Mouse (Mus musculus) spleen, adult 18-20 months (tissue): ENCODE measurements at regions not wholly inside any gene's neighbourhood (a gene's known extent, or its start where the extent isn't known, plus 50 kb on each side); places are given as distances from the start of the nearest gene placed in this dataset.
A peak's percentile ranks its signal among the peaks of the same experiment; 100 is the strongest.
"Not testable (repeated sequence)": the region's sequence is repeated elsewhere in the genome, so short reads cannot be mapped to it uniquely, and the experiment has no call there.

Source experiments
- DNase-seq, 2 experiments: peaks; one replicate each; pipeline ENCODE4 v3.0.0; 2022; ENCODE audit warnings: mixed read lengths in 2 of 2

GRCm38 (mm10) chr13:74563483-74564330 lies 69.9 kb upstream of the Zfp825 start:
- DNase-seq, result peak; percentile 55 to 58

GRCm38 (mm10) chr13:74564331-74564727 lies 70.5 kb upstream of the Zfp825 start:
- DNase-seq, result not testable (repeated sequence)

- peak in 1 of 2 experiments; percentile 36 for DNase-seq
Measured at GRCm38 (mm10) chr13:74569967-74570366, 69.4 kb upstream of the Erap1 start.
